Mouse (Mus musculus) frontal cortex, postnatal 14 days (tissue): ENCODE measurements around the gene 1700080E11Rik.
"Not testable (repeated sequence)": the region's sequence is repeated elsewhere in the genome, so short reads cannot be mapped to it uniquely, and the experiment has no call there.

Source experiments
- DNase-seq, 2 experiments: peaks; one replicate each; pipeline ENCODE4 v3.0.0; 2022; ENCODE audit warnings: low spot score in 2 of 2

The 1700080E11Rik gene

GRCm38 (mm10) chr9:105144992-105145391 is at the start of gene 1700080E11Rik:
Gene 1700080E11Rik, minus strand, starts transcription at chr9:105145092.
- no peak for DNase-seq

GRCm38 (mm10) chr9:105186725-105187124 is 41.8 kb upstream of the 1700080E11Rik start:
- no peak for DNase-seq

- DNase-seq = no peak
Observed at GRCm38 (mm10) chr9:105182392-105182791, 37.5 kb upstream of the 1700080E11Rik start.

- DNase-seq = no peak
Observed at GRCm38 (mm10) chr9:105139204-105139603, 5.7 kb downstream of the 1700080E11Rik start.

- no peak for DNase-seq
Observed at GRCm38 (mm10) chr9:105136404-105136803, 8.5 kb downstream of the 1700080E11Rik start.

GRCm38 (mm10) chr9:105134536-105134935 is 10.4 kb downstream of the 1700080E11Rik start:
- no peak for DNase-seq

- DNase-seq = no peak
Observed at GRCm38 (mm10) chr9:105132002-105132367, 12.9 kb downstream of the 1700080E11Rik start.

- DNase-seq = peak; percentile 81 to 82
Observed at GRCm38 (mm10) chr9:105131253-105132001, 13.5 kb downstream of the 1700080E11Rik start, which contains the start of gene Nudt16. Gene Nudt16, minus strand, starts transcription at chr9:105131824.

- DNase-seq = no peak
Observed at GRCm38 (mm10) chr9:105130331-105130730, 14.6 kb downstream of the 1700080E11Rik start.

- DNase-seq = not testable (repeated sequence)
Observed at GRCm38 (mm10) chr9:105125206-105125605, 19.7 kb downstream of the 1700080E11Rik start.

GRCm38 (mm10) chr9:105103893-105104292 is 41.0 kb downstream of the 1700080E11Rik start:
- no peak for DNase-seq

- no peak for DNase-seq
Observed at GRCm38 (mm10) chr9:105101911-105102310, 43.0 kb downstream of the 1700080E11Rik start.

- DNase-seq = no peak
Observed at GRCm38 (mm10) chr9:105100807-105101570, 43.9 kb downstream of the 1700080E11Rik start.
